Mouse (Mus musculus) kidney, adult 2 months (tissue): ENCODE measurements at regions not wholly inside any gene's neighbourhood (a gene's known extent, or its start where the extent isn't known, plus 50 kb on each side); places are given as distances from the start of the nearest gene placed in this dataset.

ENCODE experiments used
- DNase-seq: peaks from one replicate; pipeline ENCODE4 v3.0.0; 2021
- H3K27ac ChIP-seq: fragments of 200-500 bp; 2 replicates; pipeline ENCODE4 v1.5.1; 2012; ENCODE audit warnings: low read depth, low read length, control low read depth, inconsistent platforms; ENCODE audit not compliant: insufficient read depth
- H3K27me3 ChIP-seq: fragments of 200-500 bp; replicated peaks from 2 replicates; pipeline ENCODE4 v1.6.1; 2012; ENCODE audit warnings: mild to moderate bottlenecking, moderate library complexity, low read length, inconsistent platforms; ENCODE audit not compliant: control insufficient read depth, insufficient read depth
- H3K36me3 ChIP-seq: fragments of 200-500 bp; 2 replicates; pipeline ENCODE4 v1.6.1; 2012; ENCODE audit warnings: mild to moderate bottlenecking, moderate library complexity, low read length, inconsistent platforms; ENCODE audit not compliant: control insufficient read depth, insufficient read depth
- H3K4me1 ChIP-seq: fragments of 200-500 bp; 2 replicates; pipeline ENCODE4 v1.6.1; 2011; ENCODE audit warnings: low read length; ENCODE audit not compliant: control insufficient read depth, insufficient read depth
- H3K4me3 ChIP-seq: fragments of 200-500 bp; 2 replicates; pipeline ENCODE4 v1.5.1; 2011; ENCODE audit warnings: mild to moderate bottlenecking, low read depth, low read length, control low read depth; ENCODE audit not compliant: insufficient read depth
- CTCF ChIP-seq: fragments of 200-500 bp; conservative IDR thresholded peaks from 2 replicates; pipeline ENCODE4 v1.5.1; 2011; ENCODE audit warnings: low read depth, mild to moderate bottlenecking, control low read depth, low read length, moderate library complexity, mixed read lengths; ENCODE audit not compliant: insufficient read depth, insufficient read length
- POLR2A ChIP-seq: fragments of 200-500 bp; IDR thresholded peaks from one replicate; pipeline ENCODE4 v1.6.1; 2011; ENCODE audit warnings: low read depth, low read length, control low read depth
- WGBS: fragments of 180-500 bp; shearing (Covaris S2); methylation state at CpG from one replicate; pipeline ENCODE4 v1.1.7; 2018; 5-methylcytosine and 5-hydroxymethylcytosine counted together

DNA sequence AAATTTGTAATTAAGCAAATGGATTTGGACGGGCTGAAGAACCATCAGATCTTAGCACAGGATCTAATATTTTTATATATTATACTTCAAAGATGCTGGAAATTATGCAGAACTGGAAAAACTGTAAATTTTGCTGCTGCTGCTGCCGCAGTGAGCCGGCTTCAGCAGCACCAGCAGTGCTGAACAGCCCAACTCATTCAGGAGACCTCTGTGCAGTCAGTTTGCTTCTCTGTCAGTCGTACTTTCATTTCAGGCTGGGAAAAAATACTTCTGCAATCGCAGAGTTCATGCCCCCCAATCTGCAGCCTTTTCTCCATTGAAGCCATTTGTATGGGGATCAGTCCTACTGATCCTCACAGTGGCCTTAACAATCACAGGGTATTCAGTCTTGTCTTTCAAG is 53.4 kb upstream of the Trpc3 start:
- TF ChIP-seq CTCF (no peak), POLR2A (no peak)
- no peaks in the 10 kb centered on the region for H3K36me3 ChIP-seq
- no peaks in the 10 kb centered on the region for H3K27me3 ChIP-seq
- H3K4me1 ChIP-seq, result no peaks in the 10 kb centered on the region
- no peak for DNase-seq
- H3K27ac ChIP-seq, result no peak overlapping the region
- WGBS, result 65% methylated on average over 5 of the region's 5 CpGs
- H3K4me3 ChIP-seq, result no peak overlapping the region

DNA sequence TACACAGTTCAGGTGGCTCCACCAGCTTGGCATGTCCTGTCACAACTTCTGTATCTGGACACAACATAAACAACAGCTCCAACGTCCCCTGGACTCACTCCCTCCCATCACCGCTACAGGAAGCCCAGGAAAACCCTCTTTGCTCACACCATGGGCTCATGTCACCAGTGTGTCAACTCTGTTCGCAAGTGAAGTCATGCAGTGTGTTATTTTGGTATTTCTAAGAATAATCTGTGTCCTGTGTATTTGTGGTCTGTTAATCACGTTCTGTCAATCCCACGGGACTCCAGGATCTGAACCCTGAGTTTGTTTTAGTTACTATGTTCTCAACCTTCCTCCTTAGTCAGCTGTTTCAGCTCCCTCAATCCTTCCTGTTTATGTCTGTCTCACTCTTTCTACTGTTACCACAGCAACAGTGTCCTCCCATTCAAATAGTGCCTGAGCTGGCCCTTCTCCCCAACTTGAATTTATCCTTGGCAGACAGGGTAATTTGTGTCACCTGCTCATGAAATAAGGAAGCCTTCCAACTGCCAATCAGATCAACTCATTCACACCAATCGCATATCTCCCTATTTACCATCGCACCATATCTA is 64.5 kb upstream of the Trpc3 start:
- peak; percentile 28 for DNase-seq
- Histone ChIP-seq H3K27ac (no peak overlapping the region), H3K4me3 (no peak overlapping the region), H3K4me1 (no peaks in the 10 kb centered on the region), H3K36me3 (no peaks in the 10 kb centered on the region), H3K27me3 (no peaks in the 10 kb centered on the region)
- TF ChIP-seq CTCF (no peak), POLR2A (no peak)
- 61% methylated on average over 7 of the region's 7 CpGs for WGBS

DNA sequence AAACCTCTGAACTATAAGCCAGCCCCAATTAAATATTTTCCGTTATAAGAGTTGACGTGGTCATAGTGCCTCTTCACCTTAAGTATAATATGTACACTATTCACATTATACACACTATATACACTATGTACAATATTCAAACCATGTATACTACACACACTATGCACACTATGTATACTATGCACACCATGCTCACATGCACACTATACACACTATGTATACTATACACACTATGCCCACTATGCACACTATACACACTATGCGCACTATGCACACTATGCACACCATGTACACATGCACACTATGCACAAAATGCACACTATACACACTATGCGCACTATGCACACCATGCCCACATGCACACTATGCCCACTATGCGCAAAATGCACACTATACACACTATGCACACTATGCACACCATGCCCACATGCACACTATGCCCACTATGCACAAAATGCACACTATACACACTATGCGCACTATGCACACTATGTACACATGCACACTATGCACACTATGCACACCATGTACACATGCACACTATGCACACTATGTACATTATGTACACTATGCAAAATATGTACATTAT is 72.2 kb upstream of the Trpc3 start:
- no peak overlapping the region for H3K4me3 ChIP-seq

DNA sequence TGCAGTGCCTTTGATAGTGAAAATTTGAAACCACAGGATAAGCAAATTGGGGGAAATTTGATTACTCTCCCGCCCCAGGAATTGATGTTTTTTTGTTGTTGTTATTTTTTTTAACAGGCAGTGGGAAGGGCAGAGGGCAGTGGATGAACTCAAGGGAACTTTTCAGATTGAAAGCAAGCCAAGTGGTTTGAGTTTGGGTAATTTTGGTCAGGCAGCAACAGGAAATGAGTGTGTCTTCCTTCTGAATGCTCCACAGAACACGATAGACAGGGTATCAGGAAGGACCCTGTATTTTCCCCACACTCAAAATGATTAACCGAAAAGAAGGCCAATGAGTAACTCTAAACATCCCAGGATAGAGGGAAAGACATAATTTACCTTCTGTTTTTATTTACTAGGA is 72.9 kb upstream of the Trpc3 start:
- no peaks in the 10 kb centered on the region for H3K36me3 ChIP-seq
- H3K27me3 ChIP-seq, result no peaks in the 10 kb centered on the region
- H3K27ac ChIP-seq, result peak overlapping the region; percentile 82; the same call in 1 of the 2 replicates
- TF ChIP-seq POLR2A (no peak), CTCF (no peak)
- DNase-seq, result peak; percentile 76
- 24% methylated on average over 3 of the region's 3 CpGs for WGBS
- H3K4me3 ChIP-seq, result no peak overlapping the region
- no peaks in the 10 kb centered on the region for H3K4me1 ChIP-seq

More for the DNA sequence above, 72.2 kb upstream of the Trpc3 start:
- no peaks in the 10 kb centered on the region for H3K36me3 ChIP-seq
- 96% methylated on average over 6 of the region's 6 CpGs for whole genome bisulfite sequencing
- no peaks in the 10 kb centered on the region for H3K4me1 ChIP-seq
- peak overlapping the region; percentile 82; the same call in 1 of the 2 replicates for H3K27ac ChIP-seq
- TF ChIP-seq POLR2A, result no peak
- no peak for TF ChIP-seq CTCF
- no peaks in the 10 kb centered on the region for H3K27me3 ChIP-seq
- DNase-seq, result no peak

DNA sequence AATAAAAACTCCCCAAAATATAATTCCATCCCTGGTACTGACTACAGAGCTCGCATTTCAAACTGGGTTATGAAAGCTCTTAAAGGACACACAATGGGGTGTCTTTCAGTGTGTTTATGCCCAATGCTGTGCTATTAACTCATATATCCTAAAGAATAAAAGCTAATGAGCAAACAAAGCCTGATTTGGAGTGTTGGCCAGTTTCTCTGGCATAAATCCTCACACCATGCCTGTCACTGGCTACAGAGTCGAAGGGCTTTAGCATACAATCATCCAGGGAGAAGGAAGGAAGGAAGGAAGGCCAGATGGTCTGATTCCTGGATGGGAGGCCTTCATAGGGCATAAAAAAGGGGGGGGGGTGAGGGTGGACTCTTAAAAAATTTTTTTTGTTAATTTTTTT is 74.8 kb upstream of the Trpc3 start:
- TF ChIP-seq POLR2A (no peak), CTCF (no peak)
- WGBS, result 47% methylated on average over 2 of the region's 2 CpGs
- Histone ChIP-seq H3K4me1 (no peaks in the 10 kb centered on the region), H3K4me3 (no peak overlapping the region), H3K27me3 (no peaks in the 10 kb centered on the region), H3K36me3 (no peaks in the 10 kb centered on the region), H3K27ac (no peak overlapping the region)
- peak; percentile 22 for DNase-seq

DNA sequence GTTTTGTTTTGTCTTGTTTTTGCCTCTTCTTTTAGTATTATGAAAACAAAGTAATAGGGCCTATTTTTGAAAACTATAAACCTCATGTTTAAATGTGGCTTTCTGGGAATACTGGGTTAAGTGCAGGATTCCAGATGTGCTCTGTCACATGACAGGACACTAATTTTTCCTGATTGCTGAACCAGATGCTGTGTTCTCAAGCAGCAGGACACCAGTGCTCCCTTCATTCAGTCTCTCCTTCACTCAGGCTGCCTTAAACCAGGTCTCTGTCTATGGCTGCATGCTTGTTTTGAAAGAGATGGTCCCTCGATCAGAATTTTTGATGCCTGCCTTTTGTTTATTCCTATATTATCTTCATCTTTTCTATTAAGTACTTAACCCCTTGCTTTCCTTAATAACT is 80.1 kb upstream of the Trpc3 start:
- Histone ChIP-seq H3K27me3 (no peaks in the 10 kb centered on the region), H3K27ac (no peak overlapping the region), H3K4me3 (no peak overlapping the region), H3K36me3 (no peaks in the 10 kb centered on the region), H3K4me1 (no peaks in the 10 kb centered on the region)
- 53% methylated on average over 1 of the region's 1 CpGs for WGBS
- TF ChIP-seq POLR2A (no peak), CTCF (no peak)
- peak; percentile 17 for DNase-seq

DNA sequence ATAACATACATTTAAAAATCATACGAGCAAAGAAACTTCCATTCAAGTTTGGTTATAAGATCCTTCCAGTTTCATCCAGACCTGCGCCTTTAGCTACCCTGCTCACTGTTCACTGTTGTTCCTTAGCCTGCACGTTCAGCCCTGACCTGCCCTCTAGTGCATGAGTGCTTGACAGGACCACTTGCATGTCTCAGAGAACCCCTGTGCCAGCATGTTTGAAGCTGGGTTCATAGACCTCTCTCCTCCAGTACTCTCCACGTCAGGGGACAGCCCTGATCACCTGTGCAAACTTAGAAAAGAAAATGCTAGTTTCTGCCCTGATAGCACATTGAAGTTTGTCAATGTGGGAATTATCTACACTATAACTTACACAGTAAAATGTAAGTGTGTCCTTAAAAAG is 81.0 kb upstream of the Trpc3 start:
- H3K36me3 ChIP-seq, result no peaks in the 10 kb centered on the region
- no peaks in the 10 kb centered on the region for H3K27me3 ChIP-seq
- H3K4me3 ChIP-seq, result no peak overlapping the region
- no peak overlapping the region for H3K27ac ChIP-seq
- no peak for DNase-seq
- 63% methylated on average over 4 of the region's 4 CpGs for WGBS
- H3K4me1 ChIP-seq, result no peaks in the 10 kb centered on the region
- TF ChIP-seq CTCF, result no peak
- no peak for TF ChIP-seq POLR2A

DNA sequence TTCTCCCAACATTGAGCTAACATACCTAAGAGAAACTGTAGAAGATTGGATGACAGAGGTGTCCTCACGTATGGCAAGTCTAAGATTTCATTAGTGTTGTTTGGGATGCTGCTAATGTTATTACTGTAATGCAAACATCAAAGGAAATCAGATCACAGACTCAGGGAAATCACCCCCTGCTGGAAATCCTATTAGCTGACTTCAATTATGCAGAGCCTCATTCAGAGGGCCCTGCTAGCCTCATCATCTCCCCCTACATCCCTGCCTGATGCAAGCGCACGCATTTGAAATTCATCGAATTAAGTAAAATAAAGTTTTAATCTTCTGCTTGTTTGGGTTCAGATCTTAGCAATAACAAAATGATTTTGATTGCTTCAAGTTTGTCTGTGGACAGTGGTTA is 84.1 kb upstream of the Trpc3 start:
- DNase-seq, result no peak
- no peaks in the 10 kb centered on the region for H3K36me3 ChIP-seq
- no peak overlapping the region for H3K4me3 ChIP-seq
- H3K27me3 ChIP-seq, result no peaks in the 10 kb centered on the region
- no peaks in the 10 kb centered on the region for H3K4me1 ChIP-seq
- 61% methylated on average over 4 of the region's 4 CpGs for WGBS
- no peak overlapping the region for H3K27ac ChIP-seq
- TF ChIP-seq POLR2A (no peak), CTCF (no peak)
